Mouse (Mus musculus): ENCODE measurements around the gene Pla2g10. TPM values are rescaled to one million over a fixed set of nuclear protein-coding genes. Genes with fewer than 3 reads are reported as not detected.
"Not testable (repeated sequence)": the region's sequence is repeated elsewhere in the genome, so short reads cannot be mapped to it uniquely, and the experiment has no call there.

Gene Pla2g10
- polyA plus RNA-seq (2012; rRNA removed), result 0.10 and 0.58 TPM in 2 replicates

- TF ChIP-seq CTCF (conservative IDR thresholded peaks at IDR 0.05; ENCODE audit: insufficient read depth, insufficient read length, low read depth, low read length), result no peak
- no peak for TF ChIP-seq POLR2A (IDR thresholded peaks at IDR 0.05; ENCODE audit: low read depth, low read length)
- H3K4me1 ChIP-seq (ENCODE audit: control insufficient read depth, insufficient read depth, low read length), result no peaks in the 10 kb centered on the region
- no peak within 1 kb of the TSS for H3K27ac ChIP-seq (ENCODE audit: insufficient read depth, low read depth, low read length)
- no peak within 1 kb of the TSS for H3K4me3 ChIP-seq (ENCODE audit: insufficient read depth, low read depth, low read length)
- no peaks in the 10 kb centered on the region for H3K36me3 ChIP-seq (ENCODE audit: control insufficient read depth, insufficient read depth, low read length)
- whole genome bisulfite sequencing, result 13% methylated on average over 26 of the region's 26 CpGs
- no peak for DNase-seq
- H3K27me3 ChIP-seq (replicated peaks; ENCODE audit: control insufficient read depth, insufficient read depth, low read length), result no peaks in the 10 kb centered on the region
Measured at GRCm38 (mm10) chr16:13730285-13731255, at the start of gene Pla2g10. TSS of gene Pla2g10 (minus strand) at chr16:13730983.

GRCm38 (mm10) chr16:13774651-13775050 is 43.9 kb upstream of the Pla2g10 start:
- not testable (repeated sequence) for DNase-seq; H3K4me3 ChIP-seq (ENCODE audit: insufficient read depth, low read depth, low read length); H3K27ac ChIP-seq (ENCODE audit: insufficient read depth, low read depth, low read length); H3K36me3 ChIP-seq (ENCODE audit: control insufficient read depth, insufficient read depth, low read length); H3K4me1 ChIP-seq (ENCODE audit: control insufficient read depth, insufficient read depth, low read length); H3K27me3 ChIP-seq (replicated peaks; ENCODE audit: control insufficient read depth, insufficient read depth, low read length)
- WGBS, result 73% methylated on average over 3 of the region's 3 CpGs

- 44% methylated on average over 2 of the region's 2 CpGs for WGBS
- DNase-seq, result peak; percentile 84
- not testable (repeated sequence) for H3K27me3 ChIP-seq (replicated peaks; ENCODE audit: control insufficient read depth, insufficient read depth, low read length)
Measured at GRCm38 (mm10) chr16:13774011-13774410, 43.2 kb upstream of the Pla2g10 start.

GRCm38 (mm10) chr16:13772051-13772450 is 41.3 kb upstream of the Pla2g10 start:
- not testable (repeated sequence) for DNase-seq; H3K36me3 ChIP-seq (ENCODE audit: control insufficient read depth, insufficient read depth, low read length); H3K27ac ChIP-seq (ENCODE audit: insufficient read depth, low read depth, low read length); H3K4me3 ChIP-seq (ENCODE audit: insufficient read depth, low read depth, low read length); H3K27me3 ChIP-seq (replicated peaks; ENCODE audit: control insufficient read depth, insufficient read depth, low read length); H3K4me1 ChIP-seq (ENCODE audit: control insufficient read depth, insufficient read depth, low read length)
- WGBS, result 72% methylated on average over 5 of the region's 5 CpGs

More at GRCm38 (mm10) chr16:13774011-13774410, 43.2 kb upstream of the Pla2g10 start:
- H3K4me3 ChIP-seq (ENCODE audit: insufficient read depth, low read depth, low read length); H3K27ac ChIP-seq (ENCODE audit: insufficient read depth, low read depth, low read length); H3K36me3 ChIP-seq (ENCODE audit: control insufficient read depth, insufficient read depth, low read length); H3K4me1 ChIP-seq (ENCODE audit: control insufficient read depth, insufficient read depth, low read length): not testable (repeated sequence)

GRCm38 (mm10) chr16:13771603-13772002 is 40.8 kb upstream of the Pla2g10 start:
- H3K4me3 ChIP-seq (ENCODE audit: insufficient read depth, low read depth, low read length); H3K27me3 ChIP-seq (replicated peaks; ENCODE audit: control insufficient read depth, insufficient read depth, low read length); H3K36me3 ChIP-seq (ENCODE audit: control insufficient read depth, insufficient read depth, low read length); DNase-seq; H3K27ac ChIP-seq (ENCODE audit: insufficient read depth, low read depth, low read length); H3K4me1 ChIP-seq (ENCODE audit: control insufficient read depth, insufficient read depth, low read length): not testable (repeated sequence)
- WGBS, result 51% methylated on average over 4 of the region's 4 CpGs

- Histone ChIP-seq H3K27ac (ENCODE audit: insufficient read depth, low read depth, low read length) (no peak overlapping the region), H3K4me1 (ENCODE audit: control insufficient read depth, insufficient read depth, low read length) (no peaks in the 10 kb centered on the region), H3K36me3 (ENCODE audit: control insufficient read depth, insufficient read depth, low read length) (no peaks in the 10 kb centered on the region), H3K27me3 (replicated peaks; ENCODE audit: control insufficient read depth, insufficient read depth, low read length) (no peaks in the 10 kb centered on the region), H3K4me3 (ENCODE audit: insufficient read depth, low read depth, low read length) (no peak overlapping the region)
- DNase-seq, result no peak
- no peak for TF ChIP-seq CTCF (conservative IDR thresholded peaks at IDR 0.05; ENCODE audit: insufficient read depth, insufficient read length, low read depth, low read length)
- no peak for TF ChIP-seq POLR2A (IDR thresholded peaks at IDR 0.05; ENCODE audit: low read depth, low read length)
Measured at GRCm38 (mm10) chr16:13766367-13766766, 35.6 kb upstream of the Pla2g10 start.

- WGBS, result 84% methylated on average over 3 of the region's 3 CpGs
- Histone ChIP-seq H3K4me1 (ENCODE audit: control insufficient read depth, insufficient read depth, low read length) (no peaks in the 10 kb centered on the region), H3K27me3 (replicated peaks; ENCODE audit: control insufficient read depth, insufficient read depth, low read length) (no peaks in the 10 kb centered on the region), H3K4me3 (ENCODE audit: insufficient read depth, low read depth, low read length) (no peak overlapping the region), H3K27ac (ENCODE audit: insufficient read depth, low read depth, low read length) (no peak overlapping the region), H3K36me3 (ENCODE audit: control insufficient read depth, insufficient read depth, low read length) (no peaks in the 10 kb centered on the region)
- DNase-seq, result no peak
- TF ChIP-seq POLR2A (IDR thresholded peaks at IDR 0.05; ENCODE audit: low read depth, low read length) (no peak), CTCF (conservative IDR thresholded peaks at IDR 0.05; ENCODE audit: insufficient read depth, insufficient read length, low read depth, low read length) (no peak)
Measured at GRCm38 (mm10) chr16:13764519-13764918, 33.7 kb upstream of the Pla2g10 start.

- not testable (repeated sequence) for H3K4me3 ChIP-seq (ENCODE audit: insufficient read depth, low read depth, low read length); DNase-seq; H3K27me3 ChIP-seq (replicated peaks; ENCODE audit: control insufficient read depth, insufficient read depth, low read length); H3K27ac ChIP-seq (ENCODE audit: insufficient read depth, low read depth, low read length); H3K4me1 ChIP-seq (ENCODE audit: control insufficient read depth, insufficient read depth, low read length); H3K36me3 ChIP-seq (ENCODE audit: control insufficient read depth, insufficient read depth, low read length)
- WGBS, result 82% methylated on average over 1 of the region's 1 CpGs
Measured at GRCm38 (mm10) chr16:13762807-13763206, 32.0 kb upstream of the Pla2g10 start.
